Mouse (Mus musculus) spleen, postnatal 36 days (tissue): Measurements from ENCODE around the gene Elmod1.

ENCODE experiments used
- DNase-seq, 2 experiments: peaks; one replicate each; pipeline ENCODE4 v3.0.0; 2022; ENCODE audit warnings: low spot score in 2 of 2, mixed read lengths in 1 of 2

The Elmod1 gene

DNA sequence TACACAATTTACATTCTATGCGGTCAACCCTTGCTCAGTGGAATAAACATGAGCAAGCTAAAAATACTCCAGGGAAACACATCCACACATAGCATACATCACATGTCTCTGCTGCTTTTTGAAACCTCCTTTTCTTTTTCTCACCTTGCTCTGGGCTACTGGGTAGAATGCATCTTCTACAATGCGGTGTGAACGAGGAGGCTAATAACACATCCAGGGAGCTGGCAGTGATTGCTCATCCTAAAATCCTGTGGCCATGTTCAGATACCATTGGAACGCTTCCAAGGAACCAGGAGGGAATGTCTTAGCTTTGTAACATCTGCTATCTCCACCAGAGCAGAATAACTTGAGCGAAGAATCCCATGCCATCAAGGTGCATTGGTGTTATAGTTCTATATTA, 64.8 kb downstream of the Elmod1 start:
- no peak for DNase-seq

DNA sequence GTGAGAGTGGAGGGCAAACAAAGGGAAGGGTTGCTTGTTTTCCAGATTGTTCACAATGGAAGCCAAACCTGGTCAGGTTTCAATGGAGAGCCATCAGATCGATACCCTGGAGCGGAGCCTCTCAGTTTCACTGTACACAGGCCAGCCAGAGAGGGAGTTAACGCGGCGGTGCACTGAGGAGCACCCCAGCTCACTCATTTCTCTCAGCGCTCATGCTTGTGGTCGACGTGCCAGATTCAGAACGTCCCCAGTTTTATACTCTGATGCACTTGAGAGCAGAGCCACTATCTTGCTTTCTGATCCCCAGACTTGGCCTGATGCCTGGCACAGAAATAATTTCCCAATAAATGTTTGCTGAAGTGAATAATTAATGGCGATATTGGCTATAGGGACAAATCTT, 68.3 kb downstream of the Elmod1 start:
- DNase-seq = no peak

DNA sequence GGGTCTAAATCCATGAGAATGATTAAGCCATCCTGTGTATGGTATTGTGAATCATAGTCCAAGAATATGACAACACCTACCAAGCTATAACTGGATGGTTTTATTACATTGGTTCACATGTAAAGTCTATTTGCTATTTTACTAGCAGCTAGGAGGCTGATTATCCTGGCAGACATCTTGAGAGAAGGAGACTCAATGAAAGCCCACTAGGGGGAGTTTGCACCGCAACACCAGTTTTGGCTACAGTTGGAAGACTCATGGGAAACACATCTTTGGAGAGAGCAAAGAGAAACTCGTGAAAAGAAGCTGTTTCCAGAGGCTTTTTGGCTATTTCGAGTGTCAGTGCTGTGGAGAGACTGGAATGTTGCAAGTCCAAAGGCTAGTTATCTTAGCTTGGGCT, 69.7 kb downstream of the Elmod1 start:
- DNase-seq = no peak

DNA sequence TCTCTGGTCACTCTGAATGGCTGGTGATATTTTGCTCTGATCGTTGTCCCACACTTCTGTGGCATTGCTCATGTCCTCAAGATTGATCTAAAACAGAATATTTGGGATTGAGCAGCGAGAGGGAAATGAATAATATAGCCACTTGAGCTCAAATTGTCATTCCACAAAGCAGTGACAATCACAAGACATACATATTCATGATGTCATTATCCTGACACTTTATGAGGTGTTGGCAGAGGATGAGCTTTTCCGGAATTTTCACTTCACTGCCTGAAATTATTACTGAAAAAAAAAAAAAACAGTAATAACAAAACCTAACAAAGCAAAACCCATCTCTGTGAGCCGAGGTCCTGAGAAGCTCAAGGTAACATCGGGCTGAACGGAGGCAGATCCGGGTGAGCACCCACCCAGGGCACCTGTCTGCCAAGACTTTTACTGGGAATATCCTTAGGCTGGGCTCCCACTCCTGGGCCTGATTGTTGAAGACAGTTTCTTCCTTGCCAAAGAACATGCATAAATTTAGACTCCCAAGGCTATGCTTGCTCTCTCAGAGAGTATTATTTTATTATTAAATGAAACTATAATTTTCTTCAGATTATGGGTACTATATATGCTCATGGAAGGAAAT, 71.8 kb downstream of the Elmod1 start:
- no peak for DNase-seq

DNA sequence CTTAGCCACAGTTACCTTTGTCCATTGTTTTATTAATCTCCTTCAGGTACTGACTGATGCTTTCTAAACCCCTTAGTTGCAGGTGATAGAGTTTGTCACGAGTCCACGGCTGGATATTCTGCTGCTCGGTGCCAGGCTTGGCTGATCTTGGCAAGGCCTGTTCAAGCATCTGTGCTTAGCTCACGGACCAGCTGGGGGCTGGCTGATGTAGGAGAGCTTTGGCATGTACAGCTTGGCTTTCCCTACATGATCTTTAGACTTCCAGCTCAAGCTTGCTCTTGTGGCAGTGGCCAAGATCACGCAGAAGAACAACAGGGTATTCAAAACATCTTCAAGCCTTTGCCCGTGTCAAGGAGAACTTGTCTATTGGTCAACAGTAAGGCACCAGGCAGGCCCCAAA, 75.3 kb downstream of the Elmod1 start:
- no peak for DNase-seq

DNA sequence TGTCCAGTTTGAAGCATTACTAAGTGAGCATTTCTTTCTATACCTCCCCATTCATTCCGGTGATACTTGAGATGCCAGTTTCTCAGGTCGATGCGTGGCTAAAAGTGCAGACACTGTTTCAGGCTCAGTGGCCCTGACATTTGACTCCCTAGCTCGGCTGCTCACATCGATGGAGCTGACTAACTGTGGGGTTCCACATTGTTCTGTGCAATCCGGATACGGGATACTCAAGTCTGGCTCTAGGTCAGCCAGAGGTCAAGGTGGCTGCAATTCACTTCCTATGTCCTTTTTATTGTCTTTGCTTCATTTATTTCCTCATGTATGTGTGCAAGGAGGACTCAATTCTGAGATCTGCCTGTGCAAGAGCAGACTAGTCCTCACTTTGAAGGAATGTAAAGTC, 79.3 kb downstream of the Elmod1 start:
- DNase-seq = no peak

DNA sequence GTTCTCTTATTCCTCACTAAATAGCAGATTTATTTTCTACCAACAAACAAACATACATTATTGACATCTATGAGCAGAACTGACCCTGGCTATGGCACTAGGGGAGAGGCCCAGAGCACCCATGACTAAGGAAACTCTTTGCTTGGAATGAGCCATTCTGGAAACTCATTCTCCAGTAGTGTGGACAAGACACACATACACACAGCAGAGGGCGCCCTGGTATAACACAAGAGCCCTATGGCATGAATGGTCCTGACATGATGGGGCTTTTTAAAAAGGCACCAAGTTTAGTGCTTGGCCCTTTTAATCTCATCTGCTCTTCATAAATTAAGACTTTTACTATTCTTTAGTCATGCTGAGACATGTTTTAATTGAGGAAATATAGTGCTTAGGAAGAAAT, 85.0 kb downstream of the Elmod1 start:
- no peak for DNase-seq

DNA sequence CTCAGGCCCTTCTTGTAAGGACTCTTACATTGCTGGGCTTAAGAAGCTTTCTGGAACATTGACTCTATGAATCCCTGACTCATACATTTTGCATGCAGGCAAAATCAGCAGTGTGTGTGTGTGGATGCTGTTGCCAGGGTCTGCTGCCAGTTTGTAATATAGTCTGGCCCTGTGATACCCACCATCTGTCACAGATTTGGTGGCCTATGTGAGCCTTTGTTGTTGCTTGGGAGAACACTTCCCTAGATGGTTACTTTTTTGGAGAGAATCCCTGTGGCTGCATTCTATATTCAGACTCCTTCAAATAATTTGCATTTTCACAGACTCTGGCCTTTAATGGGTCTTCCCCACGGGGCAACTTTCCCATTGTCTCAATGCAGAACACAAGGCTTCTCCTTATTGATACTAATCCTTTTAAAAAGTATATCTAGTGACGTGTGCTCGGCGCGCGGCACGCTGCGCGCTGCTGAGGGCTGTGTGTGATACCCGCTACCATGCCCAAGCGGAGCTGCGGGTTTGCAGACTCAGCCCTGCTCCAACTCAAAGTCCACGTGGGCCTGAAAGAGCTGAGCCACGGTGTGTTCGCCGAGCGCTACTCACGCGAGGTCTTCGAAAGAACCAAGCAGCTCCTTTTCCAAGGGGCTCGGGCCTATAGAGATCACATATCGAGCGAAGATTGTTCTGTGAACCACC, 91.4 kb downstream of the Elmod1 start:
- DNase-seq = no peak

DNA sequence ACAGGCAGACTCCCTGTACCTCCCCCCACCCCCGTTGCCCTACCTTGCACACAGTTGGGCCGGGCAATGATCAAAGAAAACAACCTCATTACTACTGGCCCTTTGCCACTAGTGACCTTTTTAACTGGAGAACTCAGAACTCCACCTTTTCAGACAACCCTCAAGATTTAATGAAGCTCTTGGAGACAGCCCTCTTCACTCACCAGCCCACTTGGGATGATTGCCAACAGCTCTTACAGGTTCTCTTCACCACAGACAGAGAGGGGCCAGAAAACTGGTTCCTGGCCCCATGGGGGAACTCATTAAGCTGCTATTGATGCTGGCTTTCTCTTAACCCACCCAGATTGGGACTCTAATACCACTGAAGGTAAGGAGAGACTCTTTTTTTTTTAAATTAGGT, 97.7 kb downstream of the Elmod1 start:
- DNase-seq = no peak

DNA sequence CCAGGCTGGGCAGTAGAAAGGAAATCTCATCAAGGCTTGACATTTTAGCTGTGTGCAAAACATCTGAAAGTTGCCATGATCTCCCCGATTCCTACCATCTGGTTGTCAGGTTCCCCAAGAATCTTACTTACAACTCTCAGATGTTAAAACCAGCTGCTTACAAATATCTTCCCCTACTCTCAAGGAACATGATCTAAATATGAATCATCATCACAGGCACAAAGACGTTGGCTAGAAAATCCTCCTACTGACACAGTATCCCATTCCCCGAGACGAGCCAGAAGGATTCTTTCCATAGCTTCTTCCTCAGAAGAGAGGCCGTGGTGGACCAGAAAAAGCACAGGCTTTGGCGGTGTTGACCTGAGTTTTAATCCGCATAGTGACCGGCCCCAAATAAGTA, 101.9 kb downstream of the Elmod1 start:
- DNase-seq = no peak
